Mouse (Mus musculus): ENCODE data around the gene Pes1. TPM values are rescaled to one million over a fixed set of nuclear protein-coding genes. Genes with fewer than 3 reads are reported as not detected.
"Not testable (repeated sequence)": the region's sequence is repeated elsewhere in the genome, so short reads cannot be mapped to it uniquely, and the experiment has no call there.

Gene Pes1
- polyA plus RNA-seq, 1 experiment from 2014 or later, result 60.9 TPM

DNA sequence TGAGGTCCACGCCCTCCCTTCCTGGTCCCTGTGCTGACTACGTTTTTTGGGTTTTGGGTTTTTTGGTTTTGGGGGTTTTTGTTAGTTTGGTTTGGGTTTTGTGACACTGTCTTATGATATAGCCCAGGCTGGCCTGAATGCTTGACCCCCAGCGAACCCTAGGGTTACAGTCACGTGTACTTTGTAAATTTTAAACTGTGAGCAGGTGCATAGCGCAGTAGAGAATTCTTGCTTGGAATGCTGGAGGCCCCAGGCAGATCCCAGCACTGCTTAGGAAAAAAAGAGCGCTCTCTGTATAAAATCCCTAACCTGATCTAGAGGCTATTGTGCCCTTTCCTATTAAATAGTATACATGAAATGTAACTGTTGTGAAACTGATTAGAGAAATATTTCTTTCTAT lies 29.4 kb downstream of the Pes1 start:
- Histone ChIP-seq H3K9me3 (no peaks in the 10 kb centered on the region), H3K4me3 (no peak overlapping the region), H3K4me2 (no peak overlapping the region), H3K36me3 (no peaks in the 10 kb centered on the region), H3K4me1 (replicated peaks) (0 out of 2 replicates have a peak, but pooled peaks cover 4% of the 10 kb centered on the region), H3K27ac (no peak overlapping the region), H3K9ac (no peak overlapping the region), H3K27me3 (peaks cover 30% of the 10 kb centered on the region)
- no peak for ATAC-seq (ENCODE audit: low FRiP score)
- 81% methylated on average over 6 of the region's 6 CpGs for WGBS

DNA sequence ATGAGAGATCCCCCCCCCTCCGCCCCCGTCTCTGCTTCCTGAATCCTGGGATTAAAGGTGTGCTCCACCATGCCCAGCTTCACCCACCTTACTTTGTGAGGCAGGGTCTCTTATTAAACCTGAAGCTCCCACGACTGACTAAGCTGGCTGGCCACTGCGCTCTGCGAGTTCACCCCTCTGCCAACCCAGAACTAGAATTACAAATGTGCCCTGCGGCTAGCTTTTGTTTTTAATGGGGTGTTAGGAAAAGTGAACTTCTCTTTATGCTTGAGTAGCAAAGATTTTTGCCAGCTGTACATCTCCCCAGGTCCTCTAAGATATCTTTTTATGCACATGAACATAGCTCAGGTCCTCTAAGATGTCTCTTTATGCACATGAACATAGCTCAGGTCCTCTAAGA lies 30.1 kb downstream of the Pes1 start:
- peaks cover 37% of the 10 kb centered on the region for H3K27me3 ChIP-seq
- no peak overlapping the region for H3K27ac ChIP-seq
- peaks cover 9% of the 10 kb centered on the region; the same call in 1 of the 2 replicates for H3K4me1 ChIP-seq (replicated peaks)
- no peak overlapping the region for H3K4me2 ChIP-seq
- no peak overlapping the region for H3K9ac ChIP-seq
- no peak overlapping the region for H3K4me3 ChIP-seq
- no peaks in the 10 kb centered on the region for H3K36me3 ChIP-seq
- 79% methylated on average over 6 of the region's 6 CpGs for WGBS
- no peak for ATAC-seq (ENCODE audit: low FRiP score)
- no peaks in the 10 kb centered on the region for H3K9me3 ChIP-seq

DNA sequence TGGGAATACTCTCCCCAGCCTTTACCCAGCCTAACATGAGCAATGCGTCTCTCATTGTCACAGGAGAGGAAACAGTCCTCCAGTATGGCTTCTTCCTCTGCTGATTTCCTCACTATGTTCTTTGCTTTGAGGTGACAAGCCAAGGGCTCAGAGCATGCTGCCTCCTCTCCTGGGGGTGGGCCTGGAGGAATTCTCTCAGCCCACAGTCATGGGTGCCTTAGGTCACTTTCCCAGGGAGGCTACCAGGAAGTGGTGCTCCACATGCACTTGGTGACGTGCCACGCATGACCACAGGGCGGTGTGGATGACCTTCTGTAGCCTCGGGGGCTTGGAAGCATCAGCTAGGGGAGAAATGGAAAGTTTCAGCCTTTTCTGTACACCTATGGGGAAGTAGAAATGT lies 31.7 kb downstream of the Pes1 start:
- no peaks in the 10 kb centered on the region for H3K36me3 ChIP-seq
- no peak for ATAC-seq (ENCODE audit: low FRiP score)
- H3K9ac ChIP-seq, result no peak overlapping the region
- H3K4me2 ChIP-seq, result no peak overlapping the region
- peaks cover 53% of the 10 kb centered on the region for H3K27me3 ChIP-seq
- 82% methylated on average over 5 of the region's 5 CpGs for WGBS
- no peak overlapping the region for H3K27ac ChIP-seq
- H3K4me1 ChIP-seq (replicated peaks), result peaks cover 9% of the 10 kb centered on the region; the same call in 1 of the 2 replicates
- H3K9me3 ChIP-seq, result no peaks in the 10 kb centered on the region
- H3K4me3 ChIP-seq, result no peak overlapping the region

DNA sequence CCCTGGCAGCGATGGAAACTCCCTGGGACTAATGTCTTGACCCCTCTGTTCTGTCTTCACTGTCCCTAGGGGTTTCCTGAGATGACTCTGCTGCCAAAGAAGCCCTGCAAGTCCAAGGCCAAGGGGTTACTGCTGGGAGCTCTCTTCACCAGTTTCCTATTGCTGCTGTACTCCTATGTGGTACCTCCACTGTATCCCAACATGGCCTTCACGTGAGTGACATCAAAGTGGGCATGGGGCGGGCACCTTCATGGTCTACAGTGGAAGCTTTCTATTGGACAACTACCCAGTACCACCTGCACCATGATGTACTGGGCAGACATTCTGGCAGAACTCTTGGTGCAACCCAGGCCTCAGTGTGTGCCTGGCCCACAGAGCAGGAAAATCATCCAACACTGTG lies 33.1 kb downstream of the Pes1 start:
- peaks cover 9% of the 10 kb centered on the region; the same call in 1 of the 2 replicates for H3K4me1 ChIP-seq (replicated peaks)
- H3K27me3 ChIP-seq, result peaks cover 58% of the 10 kb centered on the region
- no peak overlapping the region for H3K4me2 ChIP-seq
- no peak overlapping the region for H3K4me3 ChIP-seq
- H3K9me3 ChIP-seq, result no peaks in the 10 kb centered on the region
- no peak overlapping the region for H3K27ac ChIP-seq
- H3K36me3 ChIP-seq, result no peaks in the 10 kb centered on the region
- 90% methylated on average over 3 of the region's 3 CpGs for WGBS
- H3K9ac ChIP-seq, result no peak overlapping the region
- no peak for ATAC-seq (ENCODE audit: low FRiP score)

DNA sequence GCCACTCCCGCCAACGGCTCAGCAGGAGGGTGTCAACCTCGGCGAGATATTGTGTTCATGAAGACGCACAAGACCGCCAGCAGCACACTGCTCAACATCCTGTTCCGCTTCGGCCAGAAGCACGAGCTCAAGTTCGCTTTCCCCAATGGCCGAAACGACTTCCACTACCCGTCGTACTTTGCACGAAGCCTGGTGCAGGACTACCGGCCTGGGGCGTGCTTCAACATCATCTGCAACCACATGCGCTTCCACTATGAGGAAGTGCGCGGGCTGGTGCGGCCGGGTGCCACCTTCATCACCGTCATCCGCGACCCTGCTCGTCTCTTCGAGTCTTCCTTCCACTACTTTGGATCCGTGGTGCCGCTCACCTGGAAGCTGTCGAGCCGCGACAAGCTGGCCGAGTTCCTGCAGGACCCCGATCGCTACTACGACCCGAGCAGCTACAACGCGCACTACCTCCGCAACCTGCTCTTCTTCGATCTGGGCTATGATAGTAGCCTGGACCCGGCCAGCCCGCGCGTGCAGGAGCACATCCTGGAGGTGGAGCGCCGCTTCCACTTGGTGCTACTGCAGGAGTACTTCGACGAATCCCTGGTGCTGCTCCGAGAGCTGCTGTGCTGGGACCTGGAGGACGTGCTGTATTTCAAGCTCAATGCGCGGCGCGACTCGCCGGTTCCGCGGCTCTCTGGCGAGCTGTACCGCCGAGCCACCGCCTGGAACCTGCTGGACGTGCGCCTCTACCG lies 34.4 kb downstream of the Pes1 start:
- H3K27me3 ChIP-seq, result peaks cover 54% of the 10 kb centered on the region
- peak overlapping the region; percentile 53 for H3K4me2 ChIP-seq
- H3K9ac ChIP-seq, result peak overlapping the region; percentile 52; the same call in 1 of the 2 replicates
- ATAC-seq (ENCODE audit: low FRiP score), result no peak
- WGBS, result 5% methylated on average over 66 of the region's 66 CpGs
- H3K4me3 ChIP-seq, result peak overlapping the region; percentile 32
- H3K9me3 ChIP-seq, result no peaks in the 10 kb centered on the region
- H3K27ac ChIP-seq, result no peak overlapping the region
- H3K36me3 ChIP-seq, result no peaks in the 10 kb centered on the region
- peaks cover 9% of the 10 kb centered on the region; the same call in 1 of the 2 replicates for H3K4me1 ChIP-seq (replicated peaks)

DNA sequence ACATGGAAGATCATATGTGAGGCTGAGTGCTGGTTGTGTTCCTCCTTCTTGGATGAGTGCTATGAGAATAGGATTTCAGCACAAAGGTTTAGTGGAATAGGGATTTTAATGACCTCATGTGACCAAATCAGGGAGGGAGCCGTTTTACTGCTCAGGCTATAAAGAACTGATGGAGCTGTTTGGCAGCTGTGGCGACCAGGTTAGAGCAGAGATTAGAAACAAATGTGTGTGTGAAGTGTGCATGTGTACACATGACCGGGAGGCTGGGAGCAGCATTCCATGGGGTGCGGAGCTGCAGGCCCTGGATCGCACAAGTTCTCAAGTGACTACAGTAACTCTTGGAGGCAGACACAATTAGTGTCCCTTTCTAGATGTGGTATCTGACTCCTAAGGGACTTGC lies 35.8 kb downstream of the Pes1 start:
- Histone ChIP-seq H3K36me3 (no peaks in the 10 kb centered on the region), H3K4me1 (replicated peaks) (peaks cover 9% of the 10 kb centered on the region; the same call in 1 of the 2 replicates), H3K9me3 (no peaks in the 10 kb centered on the region), H3K27ac (no peak overlapping the region), H3K4me2 (no peak overlapping the region), H3K27me3 (peaks cover 54% of the 10 kb centered on the region), H3K9ac (no peak overlapping the region), H3K4me3 (no peak overlapping the region)
- ATAC-seq (ENCODE audit: low FRiP score), result no peak
- WGBS, result 82% methylated on average over 5 of the region's 5 CpGs

DNA sequence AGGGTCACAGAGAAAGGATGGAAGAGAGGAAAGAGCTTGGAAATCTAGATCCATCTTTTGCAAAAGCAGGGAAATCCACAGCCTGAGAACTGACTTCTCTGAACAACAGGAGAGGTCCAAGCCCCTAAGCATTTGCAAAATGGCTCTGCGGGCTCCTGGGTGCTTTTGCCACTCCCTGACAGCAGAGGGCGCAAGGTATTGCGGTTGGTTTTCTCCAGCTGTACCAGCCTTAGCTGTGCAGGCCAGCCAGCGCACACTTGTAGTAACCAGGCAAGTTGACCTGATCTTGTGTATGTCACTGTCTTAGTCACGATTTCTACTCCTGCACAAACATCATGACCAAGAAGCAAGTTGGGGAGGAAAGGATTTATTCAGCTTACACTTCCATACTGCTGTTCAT lies 37.8 kb downstream of the Pes1 start:
- H3K4me2 ChIP-seq, result no peak overlapping the region
- no peak for ATAC-seq (ENCODE audit: low FRiP score)
- H3K27me3 ChIP-seq, result peaks cover 46% of the 10 kb centered on the region
- H3K9me3 ChIP-seq, result no peaks in the 10 kb centered on the region
- no peaks in the 10 kb centered on the region for H3K36me3 ChIP-seq
- no peak overlapping the region for H3K9ac ChIP-seq
- H3K27ac ChIP-seq, result no peak overlapping the region
- H3K4me1 ChIP-seq (replicated peaks), result peaks cover 9% of the 10 kb centered on the region; the same call in 1 of the 2 replicates
- no peak overlapping the region for H3K4me3 ChIP-seq
- 17% methylated on average over 5 of the region's 5 CpGs for WGBS

DNA sequence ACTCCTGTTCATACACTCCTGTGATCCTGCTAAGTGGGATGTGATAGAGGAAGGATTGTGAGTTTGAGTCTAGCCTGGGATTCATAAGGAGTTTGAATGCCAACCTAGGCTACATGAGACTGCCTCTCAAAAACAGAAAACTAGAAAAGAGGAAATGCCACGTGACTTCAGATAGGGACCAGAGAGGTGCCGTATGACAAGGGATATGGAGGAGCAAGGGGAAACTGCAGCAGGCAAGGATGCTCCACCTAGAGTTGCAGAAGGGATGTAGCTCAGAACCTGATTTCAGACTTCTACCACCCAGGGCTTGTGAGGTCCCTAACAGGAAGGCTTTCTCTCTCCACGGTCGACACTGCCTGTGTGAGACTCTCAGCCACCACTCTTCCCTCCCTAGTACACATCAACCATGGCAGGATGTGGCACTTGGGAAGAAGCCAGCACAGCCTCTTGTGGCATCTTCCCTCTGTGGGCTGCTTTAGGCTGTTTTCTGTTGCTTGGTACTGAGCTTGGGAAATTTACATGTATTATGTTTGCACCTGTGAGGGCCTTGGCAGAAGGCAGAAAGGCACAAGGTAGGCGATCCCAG lies 41.5 kb downstream of the Pes1 start:
- H3K9me3 ChIP-seq, result no peaks in the 10 kb centered on the region
- no peaks in the 10 kb centered on the region for H3K4me1 ChIP-seq (replicated peaks)
- H3K27ac ChIP-seq, result no peak overlapping the region
- no peak overlapping the region for H3K9ac ChIP-seq
- H3K36me3 ChIP-seq, result no peaks in the 10 kb centered on the region
- ATAC-seq (ENCODE audit: low FRiP score), result no peak
- peaks cover 9% of the 10 kb centered on the region for H3K27me3 ChIP-seq
- no peak overlapping the region for H3K4me2 ChIP-seq
- H3K4me3 ChIP-seq, result no peak overlapping the region
- 68% methylated on average over 5 of the region's 5 CpGs for WGBS

DNA sequence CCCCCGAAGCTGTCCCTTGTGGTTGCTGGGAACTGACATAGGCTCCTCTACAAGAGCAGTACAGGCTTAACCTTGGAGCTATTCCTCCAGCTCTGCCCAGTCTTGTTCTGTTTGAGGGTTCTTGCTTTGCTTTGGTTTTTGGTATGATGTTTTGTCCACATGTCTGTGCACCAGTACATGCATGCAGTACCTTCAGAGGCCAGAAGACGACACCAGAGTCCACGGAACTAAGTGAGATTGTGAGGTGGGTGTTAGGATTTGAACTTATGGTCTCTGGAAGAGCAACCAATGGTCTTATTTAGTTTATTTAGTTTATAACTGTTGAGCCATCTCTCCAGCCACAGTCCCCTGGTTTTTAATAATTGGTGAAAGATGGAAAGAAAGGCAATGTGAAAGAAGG lies 42.7 kb downstream of the Pes1 start:
- Histone ChIP-seq H3K4me1 (replicated peaks) (no peaks in the 10 kb centered on the region), H3K9ac (no peak overlapping the region), H3K4me2 (no peak overlapping the region), H3K27me3 (0 out of 2 replicates have a peak, but pooled peaks cover 3% of the 10 kb centered on the region), H3K9me3 (no peaks in the 10 kb centered on the region), H3K27ac (no peak overlapping the region), H3K36me3 (no peaks in the 10 kb centered on the region), H3K4me3 (no peak overlapping the region)
- ATAC-seq (ENCODE audit: low FRiP score), result no peak
- WGBS, result 90% methylated on average over 3 of the region's 3 CpGs

DNA sequence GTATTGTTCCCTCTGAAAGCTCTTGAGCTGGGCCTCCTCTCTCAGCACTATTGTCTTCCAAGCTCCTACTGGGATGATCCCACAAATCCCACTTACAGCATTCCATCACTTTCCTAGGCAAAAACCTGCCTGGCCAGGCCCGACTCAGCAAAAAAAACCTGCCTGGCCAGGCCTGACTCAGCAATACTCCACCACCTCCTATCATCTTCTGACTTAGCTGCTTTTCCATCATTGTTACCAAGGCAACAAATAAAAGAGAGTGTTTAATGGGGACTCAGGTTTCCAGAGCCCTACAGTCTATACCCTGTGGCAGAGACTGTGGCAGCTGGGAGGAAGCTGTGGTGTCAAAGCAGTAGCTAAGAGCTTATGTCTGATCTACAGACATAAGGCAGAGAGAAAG lies 48.8 kb downstream of the Pes1 start:
- Histone ChIP-seq H3K4me2 (no peak overlapping the region), H3K27ac (no peak overlapping the region), H3K27me3 (no peaks in the 10 kb centered on the region), H3K9me3 (peaks cover 11% of the 10 kb centered on the region), H3K36me3 (no peaks in the 10 kb centered on the region), H3K9ac (no peak overlapping the region), H3K4me3 (no peak overlapping the region), H3K4me1 (replicated peaks) (no peaks in the 10 kb centered on the region)
- no peak for ATAC-seq (ENCODE audit: low FRiP score)
- 67% methylated on average over 1 of the region's 1 CpGs for WGBS

DNA sequence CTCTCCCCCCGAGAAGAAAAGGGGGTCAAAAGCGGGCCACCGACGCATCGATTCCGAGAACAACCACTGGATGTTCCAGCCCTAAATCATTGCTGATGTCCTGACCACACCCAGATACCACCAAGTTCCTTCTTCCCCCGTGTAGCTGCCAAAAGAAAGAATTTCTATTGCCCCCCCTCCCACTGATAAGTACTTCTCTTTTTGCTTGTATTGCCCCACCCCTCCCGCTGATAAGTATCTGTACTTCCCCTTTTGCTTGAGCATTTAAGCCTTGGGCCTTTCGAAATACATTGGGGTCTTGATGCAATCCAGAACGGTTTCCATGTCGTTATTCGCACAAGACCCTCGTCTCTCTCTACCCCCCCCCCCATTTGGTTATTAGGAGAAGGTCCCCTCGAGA lies 52.0 kb downstream of the Pes1 start:
- not testable (repeated sequence) for H3K9ac ChIP-seq; H3K27me3 ChIP-seq; H3K4me1 ChIP-seq (replicated peaks); H3K4me3 ChIP-seq; ATAC-seq (ENCODE audit: low FRiP score); H3K4me2 ChIP-seq; H3K36me3 ChIP-seq; H3K27ac ChIP-seq
- WGBS, result 91% methylated on average over 14 of the region's 14 CpGs
- H3K9me3 ChIP-seq, result peaks cover 11% of the 10 kb centered on the region

DNA sequence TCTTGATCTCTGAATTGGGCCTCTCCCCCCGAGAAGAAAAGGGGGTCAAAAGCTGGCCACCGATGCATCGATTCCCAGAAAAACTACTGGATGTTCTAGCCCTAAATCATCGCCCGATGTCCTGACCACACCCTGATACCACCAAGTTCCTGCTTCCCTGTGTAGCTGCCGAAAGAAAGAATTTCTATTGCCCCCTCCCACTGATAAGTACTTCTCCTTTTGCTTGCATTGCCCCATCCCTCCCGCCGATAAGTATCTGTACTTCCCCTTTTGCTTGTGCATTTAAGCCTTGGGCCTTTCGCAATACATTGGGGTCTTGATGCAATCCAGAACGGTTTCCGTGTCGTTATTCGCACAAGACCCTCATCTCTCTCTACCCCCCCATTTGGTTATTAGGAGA lies 58.3 kb downstream of the Pes1 start:
- not testable (repeated sequence) for ATAC-seq (ENCODE audit: low FRiP score); H3K4me1 ChIP-seq (replicated peaks); H3K4me2 ChIP-seq; H3K9ac ChIP-seq; H3K4me3 ChIP-seq; H3K27me3 ChIP-seq; H3K27ac ChIP-seq; H3K36me3 ChIP-seq; H3K9me3 ChIP-seq
- WGBS, result 91% methylated on average over 13 of the region's 13 CpGs

DNA sequence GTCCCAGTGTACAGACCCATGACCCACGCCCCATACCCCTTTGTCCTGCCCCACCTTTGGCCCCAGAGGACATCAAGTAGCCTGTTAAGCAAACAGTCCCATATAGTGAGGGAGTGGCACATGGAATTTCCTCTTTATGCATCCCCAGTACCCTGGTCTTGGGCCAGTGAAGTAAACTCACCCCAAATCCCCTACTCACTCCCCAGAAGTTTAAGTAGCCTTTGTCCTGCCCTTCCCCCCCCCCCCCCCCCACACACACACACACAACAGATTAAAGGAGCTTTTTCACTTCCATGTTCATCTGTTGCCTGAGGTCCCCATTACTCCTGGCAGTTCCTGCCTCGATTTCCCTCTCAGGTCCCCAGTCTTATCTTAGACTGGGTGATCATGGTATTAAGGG lies 59.5 kb downstream of the Pes1 start:
- H3K27ac ChIP-seq, result no peak overlapping the region
- no peak for ATAC-seq (ENCODE audit: low FRiP score)
- no peak overlapping the region for H3K4me2 ChIP-seq
- H3K4me1 ChIP-seq (replicated peaks), result no peaks in the 10 kb centered on the region
- 83% methylated on average over 2 of the region's 2 CpGs for WGBS
- no peaks in the 10 kb centered on the region for H3K9me3 ChIP-seq
- H3K36me3 ChIP-seq, result no peaks in the 10 kb centered on the region
- no peak overlapping the region for H3K9ac ChIP-seq
- no peaks in the 10 kb centered on the region for H3K27me3 ChIP-seq
- H3K4me3 ChIP-seq, result no peak overlapping the region
